Mouse (Mus musculus) cerebellum, postnatal 25 days (tissue): ENCODE data around the gene Pilrb1.
"Not testable (repeated sequence)": the region's sequence is repeated elsewhere in the genome, so short reads cannot be mapped to it uniquely, and the experiment has no call there.

Experiments used
- DNase-seq, 2 experiments: peaks; one replicate each; pipeline ENCODE4 v3.0.0; 2021; ENCODE audit warnings: mixed read lengths in 2 of 2

Gene Pilrb1

GRCm38 (mm10) chr5:137857960-137858710, at the start of gene Pilrb1:
Gene Pilrb1, minus strand, starts transcription at chr5:137858106.
- DNase-seq: not testable (repeated sequence)

- DNase-seq: no peak
Observed at GRCm38 (mm10) chr5:137897812-137898211, 39.9 kb upstream of the Pilrb1 start.

GRCm38 (mm10) chr5:137892954-137893353, 35.0 kb upstream of the Pilrb1 start:
- DNase-seq: no peak

GRCm38 (mm10) chr5:137887666-137888065, 29.8 kb upstream of the Pilrb1 start:
- DNase-seq: no peak

- DNase-seq: peak; percentile 26 to 63
Observed at GRCm38 (mm10) chr5:137885894-137886293, 28.0 kb upstream of the Pilrb1 start.

GRCm38 (mm10) chr5:137883345-137883744, 25.4 kb upstream of the Pilrb1 start:
- no peak for DNase-seq

GRCm38 (mm10) chr5:137882922-137883321, 25.0 kb upstream of the Pilrb1 start:
- DNase-seq: no peak

- DNase-seq: peak in 1 of 2 experiments; percentile 7
Observed at GRCm38 (mm10) chr5:137877860-137878259, 20.0 kb upstream of the Pilrb1 start.

GRCm38 (mm10) chr5:137875054-137875453, 17.1 kb upstream of the Pilrb1 start:
- no peak for DNase-seq

GRCm38 (mm10) chr5:137872381-137872702, 14.4 kb upstream of the Pilrb1 start:
- DNase-seq: not testable (repeated sequence)

GRCm38 (mm10) chr5:137871644-137872380, 13.9 kb upstream of the Pilrb1 start, which contains the start of gene Pilrb2:
Gene Pilrb2, minus strand, starts transcription at chr5:137871815.
- not testable (repeated sequence) for DNase-seq

GRCm38 (mm10) chr5:137868600-137868999, 10.7 kb upstream of the Pilrb1 start:
- DNase-seq: not testable (repeated sequence)

- not testable (repeated sequence) for DNase-seq
Observed at GRCm38 (mm10) chr5:137864008-137864407, 6.1 kb upstream of the Pilrb1 start.

GRCm38 (mm10) chr5:137856870-137857269, 1.0 kb downstream of the Pilrb1 start:
- not testable (repeated sequence) for DNase-seq

- not testable (repeated sequence) for DNase-seq
Observed at GRCm38 (mm10) chr5:137854907-137855306, 3.0 kb downstream of the Pilrb1 start.

- DNase-seq: not testable (repeated sequence)
Observed at GRCm38 (mm10) chr5:137850313-137850712, 7.6 kb downstream of the Pilrb1 start.

- not testable (repeated sequence) for DNase-seq
Observed at GRCm38 (mm10) chr5:137837110-137837509, 20.8 kb downstream of the Pilrb1 start.

- no peak for DNase-seq
Observed at GRCm38 (mm10) chr5:137836611-137837010, 21.3 kb downstream of the Pilrb1 start.

- not testable (repeated sequence) for DNase-seq
Observed at GRCm38 (mm10) chr5:137835966-137836520, 21.9 kb downstream of the Pilrb1 start, which contains the start of gene Pilra. Gene Pilra, minus strand, starts transcription at chr5:137836281.

- no peak for DNase-seq
Observed at GRCm38 (mm10) chr5:137833500-137833899, 24.4 kb downstream of the Pilrb1 start.

GRCm38 (mm10) chr5:137831506-137831905, 26.4 kb downstream of the Pilrb1 start:
- DNase-seq: no peak

- DNase-seq: no peak
Observed at GRCm38 (mm10) chr5:137831106-137831505, 26.8 kb downstream of the Pilrb1 start.

GRCm38 (mm10) chr5:137830238-137830637, 27.7 kb downstream of the Pilrb1 start:
- DNase-seq: no peak

- DNase-seq: no peak
Observed at GRCm38 (mm10) chr5:137828694-137829093, 29.2 kb downstream of the Pilrb1 start.
